Mouse (Mus musculus): ENCODE results near the gene Cwf19l1. TPM values are rescaled to one million over a fixed set of nuclear protein-coding genes. Genes with fewer than 3 reads are reported as not detected.

The Cwf19l1 gene
- polyA plus RNA-seq, 1 experiment = 9.9 TPM

DNA sequence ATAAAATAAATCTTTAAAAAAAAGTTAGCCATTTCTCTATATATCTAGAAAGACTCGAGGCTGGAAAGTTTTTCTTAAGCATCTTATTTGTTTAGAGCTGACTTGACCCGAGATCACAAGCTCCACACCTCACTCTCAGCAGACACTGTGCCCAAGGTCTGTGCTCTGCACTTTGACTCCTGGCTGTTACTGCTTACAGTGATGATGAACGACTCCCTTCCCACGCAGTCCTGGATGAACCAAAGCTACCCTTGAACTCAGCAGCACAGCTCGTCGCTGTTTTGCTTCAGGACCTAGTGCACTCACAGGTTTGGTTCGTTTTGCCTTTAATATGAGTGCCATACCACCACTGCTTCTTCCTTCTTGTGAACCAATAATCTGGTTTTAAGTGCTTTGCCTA lies 71.9 kb downstream of the Cwf19l1 start:
- 49% methylated on average over 7 of the region's 7 CpGs for WGBS
- peaks cover 8% of the 10 kb centered on the region for H3K4me1 ChIP-seq (ENCODE audit: control insufficient read depth, insufficient read depth, low read length)
- no peak for TF ChIP-seq CTCF (conservative IDR thresholded peaks at IDR 0.05; ENCODE audit: insufficient read depth, insufficient read length, low read depth, low read length)
- no peak for TF ChIP-seq POLR2A (IDR thresholded peaks at IDR 0.05; ENCODE audit: low read depth, low read length)
- H3K27me3 ChIP-seq (replicated peaks; ENCODE audit: control insufficient read depth, insufficient read depth, low read length) = no peaks in the 10 kb centered on the region
- H3K27ac ChIP-seq (ENCODE audit: insufficient read depth, low read depth, low read length) = peak overlapping the region; percentile 75; the same call in 1 of the 2 replicates
- peak; percentile 86 for DNase-seq
- H3K36me3 ChIP-seq (ENCODE audit: control insufficient read depth, insufficient read depth, low read length) = peaks cover 7% of the 10 kb centered on the region; the same call in 1 of the 2 replicates
- H3K4me3 ChIP-seq (ENCODE audit: insufficient read depth, low read depth, low read length) = no peak overlapping the region

DNA sequence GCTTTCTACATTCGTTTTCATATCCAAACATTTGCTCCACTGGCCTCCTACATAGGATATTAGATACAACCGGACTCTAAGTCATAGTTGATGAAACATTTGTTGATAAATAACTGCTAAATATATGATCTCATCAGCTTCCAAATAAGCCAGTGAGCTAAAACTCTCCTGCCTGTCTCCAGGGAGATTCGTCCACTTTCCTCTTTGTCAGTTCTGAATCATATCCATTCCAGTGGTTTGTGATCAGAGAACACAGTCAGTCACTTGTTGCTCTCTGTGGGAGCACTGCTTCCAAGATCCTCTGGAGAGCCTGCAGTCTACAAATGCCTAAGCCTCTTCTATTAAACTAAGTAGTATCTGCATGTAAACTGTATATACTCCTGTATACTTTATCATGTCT lies 75.5 kb downstream of the Cwf19l1 start:
- no peak for TF ChIP-seq POLR2A (IDR thresholded peaks at IDR 0.05; ENCODE audit: low read depth, low read length)
- TF ChIP-seq CTCF (conservative IDR thresholded peaks at IDR 0.05; ENCODE audit: insufficient read depth, insufficient read length, low read depth, low read length) = no peak

More for the DNA sequence above, 75.5 kb downstream of the Cwf19l1 start:
- no peak for DNase-seq
- Histone ChIP-seq H3K27ac (ENCODE audit: insufficient read depth, low read depth, low read length) (no peak overlapping the region), H3K4me3 (ENCODE audit: insufficient read depth, low read depth, low read length) (no peak overlapping the region), H3K27me3 (replicated peaks; ENCODE audit: control insufficient read depth, insufficient read depth, low read length) (no peaks in the 10 kb centered on the region), H3K36me3 (ENCODE audit: control insufficient read depth, insufficient read depth, low read length) (peaks cover 7% of the 10 kb centered on the region; the same call in 1 of the 2 replicates), H3K4me1 (ENCODE audit: control insufficient read depth, insufficient read depth, low read length) (peaks cover 10% of the 10 kb centered on the region; the same call in 1 of the 2 replicates)
- WGBS = 83% methylated on average over 3 of the region's 3 CpGs

Other genes with a start within 250 kb of the Cwf19l1 start
- gene Dnmbp, start 195.7 kb downstream of the Cwf19l1 start, polyA plus RNA-seq (2012; rRNA removed) = 13.9 and 15.5 TPM in 2 replicates
- gene Cpn1, start 149.3 kb downstream of the Cwf19l1 start, polyA plus RNA-seq (2012; rRNA removed) = 100 and 103 TPM in 2 replicates
- 39.3 and 48.7 TPM in 2 replicates for gene Cyp2c23, start 106.7 kb downstream of the Cwf19l1 start, polyA plus RNA-seq (2012; rRNA removed)
- gene Erlin1, start 66.1 kb downstream of the Cwf19l1 start, polyA plus RNA-seq (2012; rRNA removed) = 23.4 and 28.3 TPM in 2 replicates
- 28.9 and 34.4 TPM in 2 replicates for gene Chuk, start 28.4 kb downstream of the Cwf19l1 start, polyA plus RNA-seq (2012; rRNA removed)
- gene Bloc1s2, start 10.6 kb upstream of the Cwf19l1 start, polyA plus RNA-seq (2012; rRNA removed) = 19.7 and 28.1 TPM in 2 replicates
- gene Pkd2l1, start 56.6 kb upstream of the Cwf19l1 start, polyA plus RNA-seq (2012; rRNA removed) = 0.02 TPM in 1 of 2 replicates, not detected in the other
- gene Scd3, start 67.4 kb upstream of the Cwf19l1 start, polyA plus RNA-seq (2012; rRNA removed) = 0.13 and 0.20 TPM in 2 replicates
- 61.3 and 63.9 TPM in 2 replicates for gene Scd2, start 157.8 kb upstream of the Cwf19l1 start, polyA plus RNA-seq (2012; rRNA removed)
- gene Scd4, start 197.2 kb upstream of the Cwf19l1 start, polyA plus RNA-seq (2012; rRNA removed) = 0.23 and 0.26 TPM in 2 replicates

All from kidney, adult 2 months (tissue).